Mouse (Mus musculus): ENCODE data around the gene Mmachc. TPM values are rescaled to one million over a fixed set of nuclear protein-coding genes. Genes with fewer than 3 reads are reported as not detected.

Mmachc gene
- total RNA-seq, 2 experiments from 2014 or later = 26.7 to 27.1 TPM

DNA sequence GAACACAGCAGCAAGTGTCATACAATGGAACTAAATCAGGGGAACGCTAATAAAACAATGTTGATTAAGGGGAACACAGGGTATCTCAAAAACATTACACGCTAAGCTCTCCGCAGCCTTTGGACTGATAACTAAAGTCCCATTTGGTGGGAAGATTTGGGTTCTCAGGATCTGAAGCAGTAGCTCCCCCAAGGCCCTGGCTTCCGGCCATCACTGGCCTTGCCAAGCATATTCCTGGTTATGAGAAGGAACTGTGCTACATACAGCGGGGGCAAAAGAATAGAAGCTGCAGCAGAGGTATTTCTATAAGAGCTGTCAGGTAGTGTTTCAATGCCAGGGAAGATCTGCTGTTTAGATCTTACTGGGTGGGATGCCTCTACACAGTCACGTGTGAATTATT, 55.0 kb downstream of the Mmachc start:
- DNase-seq (ENCODE audit: low spot score in 2 of 2) = peak; percentile 26 to 27

Other genes with a start within 250 kb of the Mmachc start
- gene Mast2, start 244.2 kb downstream of the Mmachc start, total RNA-seq (2021) = 10 to 100 TPM; 60.1 to 63.3 TPM
- 10 to 100 TPM; 20.7 to 21.0 TPM for gene Ipp, start 200.9 kb downstream of the Mmachc start, total RNA-seq (2021)
- 10 to 100 TPM; 17.8 to 18.4 TPM for gene Tmem69, start 152.5 kb downstream of the Mmachc start, total RNA-seq (2021)
- gene Gpbp1l1, start 150.7 kb downstream of the Mmachc start, total RNA-seq (2021) = 10 to 100 TPM; 68.3 to 77.2 TPM
- gene Ccdc17, start 111.8 kb downstream of the Mmachc start, total RNA-seq (2021) = 10 to 100 TPM; 14.4 to 16.1 TPM
- gene Nasp, start 80.5 kb downstream of the Mmachc start, total RNA-seq (2021) = 10 to 100 TPM; 71.2 to 80.6 TPM
- 100 to 1,000 TPM; 756 to 759 TPM for gene Akr1a1, start 56.7 kb downstream of the Mmachc start, total RNA-seq (2021)
- 100 to 1,000 TPM; 471 to 527 TPM for gene Prdx1, start 22.9 kb downstream of the Mmachc start, total RNA-seq (2021)
- 10 to 100 TPM; 22.3 to 22.6 TPM for gene Ccdc163, start 103 bp upstream of the Mmachc start, total RNA-seq (2021)
- gene Tesk2, start 12.5 kb upstream of the Mmachc start, total RNA-seq (2021) = 1 to 10 TPM; 7.0 to 7.4 TPM
- 10 to 100 TPM; 25.1 to 28.3 TPM for gene Toe1, start 99.2 kb upstream of the Mmachc start, total RNA-seq (2021)
- gene Mutyh, start 99.3 kb upstream of the Mmachc start, total RNA-seq (2021) = 10 to 100 TPM; 10.0 to 10.4 TPM
- gene Hpdl, start 113.3 kb upstream of the Mmachc start, total RNA-seq (2021) = 1 to 10 TPM; 2.4 to 2.8 TPM
- gene Zswim5, start 169.0 kb upstream of the Mmachc start, total RNA-seq (2021) = 1 to 10 TPM; 5.6 to 6.5 TPM

Measured in adrenal gland, postnatal 4 days (tissue).